Mouse (Mus musculus) liver, adult 2 months (tissue): ENCODE results near the gene Crtac1.

ENCODE experiments used
- CTCF ChIP-seq: fragments of 200-500 bp; IDR thresholded peaks from 2 replicates; pipeline ENCODE4 v1.5.1; 2011; ENCODE audit warnings: low read depth, low read length, control low read depth
- POLR2A ChIP-seq: fragments of 200-500 bp; IDR thresholded peaks from 2 replicates; pipeline ENCODE4 v1.6.1; 2011; ENCODE audit warnings: low read length, control low read depth; ENCODE audit not compliant: insufficient read depth; ENCODE audit errors: extremely low read depth

DNA sequence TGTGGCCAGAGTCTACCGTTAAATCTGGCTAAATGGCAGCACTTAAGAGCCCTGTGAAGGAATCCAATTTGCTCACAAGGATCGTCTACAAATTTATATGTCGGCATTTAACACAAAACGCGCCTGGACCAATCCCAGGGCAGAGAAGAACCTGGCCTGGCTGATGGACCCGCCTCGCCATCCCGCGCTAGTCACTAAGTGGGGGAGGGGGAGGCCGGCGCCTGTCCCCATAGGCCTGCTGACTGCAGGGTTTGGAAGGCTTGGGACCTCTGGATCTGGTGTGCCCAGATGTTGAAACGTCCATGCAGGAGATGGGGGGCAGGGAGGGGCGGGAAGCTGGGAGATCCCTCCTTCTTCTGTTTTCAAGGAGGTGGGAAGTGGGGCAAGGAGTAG, 50.6 kb downstream of the Crtac1 start:
- TF ChIP-seq CTCF (no peak), POLR2A (no peak)
